Mouse (Mus musculus): ENCODE data around the gene Tmem205. TPM values are rescaled to one million over a fixed set of nuclear protein-coding genes. Genes with fewer than 3 reads are reported as not detected.

Tmem205 gene
- total RNA-seq, 2 experiments from 2014 or later: 44.4 to 45.9 TPM

DNA sequence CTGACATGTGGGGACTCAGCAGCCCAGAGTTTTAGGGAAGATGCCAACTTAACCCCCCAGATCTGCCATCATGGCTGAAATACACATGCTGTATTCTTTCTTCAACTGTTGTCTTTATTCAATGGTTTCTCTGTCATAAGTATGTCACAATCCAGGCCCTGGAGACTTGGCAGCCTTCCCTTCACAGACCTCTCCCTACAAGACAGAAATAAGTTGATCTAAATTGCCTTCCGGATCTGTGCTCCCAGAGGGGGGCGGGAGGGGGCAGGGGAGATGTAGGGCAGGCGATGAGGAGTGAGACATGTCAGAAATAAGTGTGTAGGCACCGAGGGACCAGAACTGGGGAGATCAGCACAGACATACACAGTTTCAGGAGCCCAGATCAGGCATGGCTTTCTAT lies 55.2 kb downstream of the Tmem205 start:
- Histone ChIP-seq H3K27ac (no peak overlapping the region), H3K4me3 (no peak overlapping the region)
- no peak for TF ChIP-seq CTCF (conservative IDR thresholded peaks at IDR 0.05)
- DNase-seq (ENCODE audit: low spot score in 2 of 2): no peak

Other genes with a start within 250 kb of the Tmem205 start
- gene Ldlr, start 204.1 kb downstream of the Tmem205 start, total RNA-seq (2021): 10 to 100 TPM; 12.0 to 16.2 TPM
- 1 to 10 TPM; 2.2 to 2.9 TPM for gene Spc24, start 167.3 kb downstream of the Tmem205 start, total RNA-seq (2021)
- gene Kank2, start 128.8 kb downstream of the Tmem205 start, total RNA-seq (2021): 1 to 10 TPM; 7.0 to 8.4 TPM
- not detected for gene Angptl8, start 92.0 kb downstream of the Tmem205 start, total RNA-seq (2021)
- 10 to 100 TPM; 12.2 to 13.6 TPM for gene Dock6, start 74.9 kb downstream of the Tmem205 start, total RNA-seq (2021)
- gene Rab3d, start 9.4 kb downstream of the Tmem205 start, total RNA-seq (2021): 10 to 100 TPM; 16.7 to 18.8 TPM
- 10 to 100 TPM; 18.9 to 21.4 TPM for gene Ccdc159, start 85 bp downstream of the Tmem205 start, total RNA-seq (2021)
- gene Plppr2, start 9.5 kb upstream of the Tmem205 start, total RNA-seq (2021): 100 to 1,000 TPM; 297 to 300 TPM
- 10 to 100 TPM; 14.8 to 15.9 TPM for gene Swsap1, start 28.2 kb upstream of the Tmem205 start, total RNA-seq (2021)
- gene Epor, start 36.0 kb upstream of the Tmem205 start, total RNA-seq (2021): 1 to 10 TPM; 7.8 to 9.1 TPM
- 1 to 10 TPM; 2.9 to 3.8 TPM for gene Rgl3, start 61.9 kb upstream of the Tmem205 start, total RNA-seq (2021)
- gene Ccdc151, start 75.1 kb upstream of the Tmem205 start, total RNA-seq (2021): 1 to 10 TPM; 8.5 to 9.2 TPM
- gene Prkcsh, start 75.2 kb upstream of the Tmem205 start, total RNA-seq (2021): 100 to 1,000 TPM; 106 to 111 TPM
- 100 to 1,000 TPM; 156 to 160 TPM for gene Elavl3, start 124.5 kb upstream of the Tmem205 start, total RNA-seq (2021)
- gene Gm49318, start 143.7 kb upstream of the Tmem205 start, total RNA-seq (2021): 1 to 10 TPM; 2.2 to 6.3 TPM
- 10 to 100 TPM; 22.3 to 25.2 TPM for gene Zfp653, start 143.8 kb upstream of the Tmem205 start, total RNA-seq (2021)
- 10 to 100 TPM; 44.7 to 47.2 TPM for gene Ecsit, start 157.9 kb upstream of the Tmem205 start, total RNA-seq (2021)
- 1 to 10 TPM in 1 of 2 experiments, under 1 TPM in 1; 0.44 to 1.4 TPM for gene Cnn1, start 171.7 kb upstream of the Tmem205 start, total RNA-seq (2021)
- gene Elof1, start 189.6 kb upstream of the Tmem205 start, total RNA-seq (2021): 10 to 100 TPM; 54.6 to 54.8 TPM
- under 1 TPM; 0.27 to 0.69 TPM for gene Acp5, start 208.2 kb upstream of the Tmem205 start, total RNA-seq (2021)
- gene Pigyl, start 229.3 kb upstream of the Tmem205 start, total RNA-seq (2021): 10 to 100 TPM; 49.0 to 50.5 TPM

Measured in layer of hippocampus, adult 2 months (tissue).